Mouse (Mus musculus) gastrocnemius, postnatal 10 days (tissue): ENCODE measurements around the gene Polr2m. TPM values are rescaled to one million over a fixed set of nuclear protein-coding genes. Genes with fewer than 3 reads are reported as not detected.
"Not testable (repeated sequence)": the region's sequence is repeated elsewhere in the genome, so short reads cannot be mapped to it uniquely, and the experiment has no call there.

Experiments used
- DNase-seq: peaks from one replicate; pipeline ENCODE4 v3.0.0; 2021; ENCODE audit warnings: mixed read lengths
- long read RNA-seq, 2 experiments: library from polyadenylated mRNA; stranded (forward); transcript quantifications; one replicate each; pipeline ENCODE4 v2.0.0; 2021
- total RNA-seq, 2 experiments: library from RNA; stranded (reverse); gene quantifications; 2 replicates each; pipeline ENCODE4 v1.2.3; 2021

The Polr2m gene
- 100 to 1,000 TPM; 188 to 208 TPM for total RNA-seq
- long read RNA-seq, experiment 1, transcript Polr2m-201 (4 exons, 2,200 nt): major isoform, 523 of 543 reads
- long read RNA-seq, experiment 1, partial matches to known transcripts: 6 of 543 reads
- long read RNA-seq, experiment 1, other reads (novel, unspliced or antisense): 10 of 543 reads
- long read RNA-seq, experiment 2, transcript Polr2m-202 (4 exons, 2,138 nt): minor isoform, 5 of 584 reads
- long read RNA-seq, experiment 2, transcript Polr2m-201 (4 exons, 2,200 nt): major isoform, 559 of 584 reads
- long read RNA-seq, experiment 2, partial matches to known transcripts: 11 of 584 reads
- long read RNA-seq, experiment 2, other reads (novel, unspliced or antisense): 7 of 584 reads

GRCm38 (mm10) chr9:71485475-71486094, at the start of gene Polr2m:
Gene Polr2m (minus strand): TSS chr9:71485935.
- peak; percentile 93 for DNase-seq

GRCm38 (mm10) chr9:71535036-71535435, 49.3 kb upstream of the Polr2m start:
- no peak for DNase-seq

GRCm38 (mm10) chr9:71529960-71530359, 44.2 kb upstream of the Polr2m start:
- no peak for DNase-seq

GRCm38 (mm10) chr9:71527438-71527837, 41.7 kb upstream of the Polr2m start:
- DNase-seq: no peak

- DNase-seq: no peak
Measured at GRCm38 (mm10) chr9:71523901-71524300, 38.2 kb upstream of the Polr2m start.

GRCm38 (mm10) chr9:71519836-71520235, 34.1 kb upstream of the Polr2m start:
- no peak for DNase-seq

GRCm38 (mm10) chr9:71517487-71517886, 31.8 kb upstream of the Polr2m start:
- DNase-seq: no peak

- DNase-seq: no peak
Measured at GRCm38 (mm10) chr9:71515862-71516261, 30.1 kb upstream of the Polr2m start.

GRCm38 (mm10) chr9:71513566-71513965, 27.8 kb upstream of the Polr2m start:
- no peak for DNase-seq

GRCm38 (mm10) chr9:71512899-71513298, 27.2 kb upstream of the Polr2m start:
- DNase-seq: no peak

GRCm38 (mm10) chr9:71498391-71499182, 12.9 kb upstream of the Polr2m start:
- DNase-seq: no peak

- no peak for DNase-seq
Measured at GRCm38 (mm10) chr9:71496637-71497036, 10.9 kb upstream of the Polr2m start.

GRCm38 (mm10) chr9:71493771-71494170, 8.0 kb upstream of the Polr2m start:
- DNase-seq: no peak

GRCm38 (mm10) chr9:71492296-71493025, 6.7 kb upstream of the Polr2m start:
- DNase-seq: no peak

GRCm38 (mm10) chr9:71490076-71490475, 4.3 kb upstream of the Polr2m start:
- DNase-seq: no peak

- no peak for DNase-seq
Measured at GRCm38 (mm10) chr9:71486127-71486526, 392 bp upstream of the Polr2m start.

- no peak for DNase-seq
Measured at GRCm38 (mm10) chr9:71484871-71485474, 762 bp downstream of the Polr2m start.

GRCm38 (mm10) chr9:71483872-71484271, 1.9 kb downstream of the Polr2m start:
- not testable (repeated sequence) for DNase-seq

GRCm38 (mm10) chr9:71480305-71480704, 5.4 kb downstream of the Polr2m start:
- DNase-seq: no peak

- no peak for DNase-seq
Measured at GRCm38 (mm10) chr9:71479413-71479812, 6.3 kb downstream of the Polr2m start.

GRCm38 (mm10) chr9:71478596-71478995, 7.1 kb downstream of the Polr2m start:
- DNase-seq: no peak

GRCm38 (mm10) chr9:71476601-71477000, 9.1 kb downstream of the Polr2m start:
- DNase-seq: no peak
